Mouse (Mus musculus) layer of hippocampus, adult 18-20 months (tissue): ENCODE results near the gene Ift122. TPM values are rescaled to one million over a fixed set of nuclear protein-coding genes. Genes with fewer than 3 reads are reported as not detected.

Experiments used
- DNase-seq, 2 experiments: peaks; one replicate each; pipeline ENCODE4 v3.0.0; 2022; ENCODE audit warnings: low spot score in 2 of 2
- total RNA-seq, 2 experiments: library from RNA; stranded (reverse); gene quantifications; 2 replicates each; pipeline ENCODE4 v1.2.3; 2021

Gene Ift122
- total RNA-seq, 2 experiments from 2014 or later, result 26.4 to 33.5 TPM

DNA sequence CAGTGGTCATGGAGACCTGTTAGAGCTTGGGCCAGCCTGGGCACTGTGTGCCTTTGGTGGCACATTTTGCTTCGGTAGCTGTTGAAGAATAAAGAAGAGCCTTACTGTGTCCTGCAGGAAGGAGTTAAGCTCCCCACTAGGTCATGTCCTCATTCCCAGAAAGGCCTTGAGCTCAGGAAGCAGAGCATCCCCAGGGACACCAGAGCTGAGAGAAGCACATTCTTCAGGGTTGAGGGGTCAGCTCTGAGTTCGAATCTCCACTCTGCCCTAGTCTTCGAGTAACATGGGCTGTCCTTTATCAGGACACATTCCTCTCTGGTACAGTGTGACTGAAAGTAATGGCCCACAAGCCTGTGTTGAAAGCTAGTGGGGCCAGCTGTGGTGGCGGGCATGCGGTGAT lies 66.6 kb downstream of the Ift122 start:
- DNase-seq, result no peak

DNA sequence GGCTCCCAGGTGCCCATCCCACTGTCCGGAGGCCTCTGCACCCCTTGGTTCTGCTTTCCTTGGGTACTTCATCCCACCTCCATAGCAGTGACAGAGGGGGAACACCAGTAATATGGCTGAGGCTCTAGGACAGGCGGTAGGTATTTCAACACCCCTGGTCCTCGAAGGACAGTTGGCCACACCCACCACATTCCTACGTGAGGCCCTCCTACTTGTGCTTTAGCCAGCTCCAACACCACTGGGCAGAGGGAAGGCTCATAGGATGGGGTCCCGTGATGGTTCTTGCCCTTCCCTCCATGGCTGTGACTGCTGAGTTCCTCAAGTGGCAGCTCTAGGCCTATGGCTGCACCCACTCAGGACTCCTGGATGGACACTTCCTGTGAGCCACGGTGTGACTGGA lies 71.6 kb downstream of the Ift122 start:
- DNase-seq, result no peak

- DNase-seq, result no peak
Observed at GRCm38 (mm10) chr6:115926416-115926815, 73.1 kb downstream of the Ift122 start.

DNA sequence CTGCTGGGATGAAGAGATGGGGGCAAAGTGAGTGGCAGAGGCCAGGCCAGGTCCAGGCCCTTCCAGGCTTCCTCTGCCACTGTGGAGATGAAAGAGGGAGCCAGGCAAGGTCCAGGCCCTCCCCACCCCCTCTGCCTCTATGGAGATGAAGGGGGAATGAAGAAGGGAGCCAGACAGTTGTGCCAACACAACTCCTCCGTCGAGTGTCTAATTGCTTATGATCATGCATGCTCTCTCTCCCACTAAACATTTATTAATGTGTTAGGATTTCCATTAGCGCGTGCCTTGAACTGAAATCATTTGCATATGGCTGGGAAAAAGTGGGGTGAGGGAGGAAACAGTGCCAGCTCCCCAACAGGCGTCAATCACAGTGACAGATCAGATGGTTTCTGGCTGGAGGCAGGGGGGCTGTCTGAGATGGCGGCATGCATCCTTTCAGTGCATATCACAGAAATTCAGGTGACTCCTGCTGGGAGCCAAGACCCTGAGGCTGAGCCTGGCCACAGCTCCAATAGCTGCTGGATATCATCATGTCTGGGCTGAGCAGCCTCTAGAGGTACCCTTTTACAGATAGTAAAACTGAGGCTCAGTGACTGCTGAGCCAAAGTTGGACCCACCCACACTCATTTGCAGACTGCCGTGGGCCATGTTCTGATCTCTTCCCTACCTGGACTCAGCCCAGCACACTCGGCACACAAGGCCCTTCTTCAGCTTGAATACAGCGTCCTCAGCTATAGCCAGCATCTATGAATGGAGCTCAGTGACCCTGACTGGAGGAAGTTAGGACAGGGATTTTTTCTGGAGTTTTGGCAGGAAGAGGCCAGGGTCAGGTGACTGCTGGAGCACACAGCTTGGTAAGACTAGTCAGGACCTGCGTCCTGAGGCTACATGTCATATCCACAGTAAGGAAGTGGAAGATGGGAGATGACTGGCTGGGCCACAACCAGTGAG lies 74.3 kb downstream of the Ift122 start:
- no peak for DNase-seq

- DNase-seq, result no peak
Observed at GRCm38 (mm10) chr6:115930018-115930417, 76.7 kb downstream of the Ift122 start.

DNA sequence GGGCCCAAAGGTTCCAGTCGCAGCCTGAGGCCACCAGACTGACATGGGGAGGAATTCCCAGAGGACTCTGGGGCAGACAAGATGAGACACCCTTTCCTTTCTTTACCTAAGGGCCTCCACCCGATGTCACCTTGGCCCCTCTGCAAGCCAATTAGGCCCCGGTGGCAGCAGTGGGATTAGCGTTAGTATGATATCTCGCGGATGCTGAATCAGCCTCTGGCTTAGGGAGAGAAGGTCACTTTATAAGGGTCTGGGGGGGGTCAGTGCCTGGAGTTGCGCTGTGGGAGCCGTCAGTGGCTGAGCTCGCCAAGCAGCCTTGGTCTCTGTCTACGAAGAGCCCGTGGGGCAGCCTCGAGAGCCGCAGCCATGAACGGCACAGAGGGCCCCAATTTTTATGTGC lies 78.4 kb downstream of the Ift122 start, which contains the start of gene Rho:
Gene Rho (plus strand): TSS at position 110 of the 400 bp plus-strand sequence.
- DNase-seq, result no peak

GRCm38 (mm10) chr6:115932391-115932790 lies 79.1 kb downstream of the Ift122 start:
- DNase-seq, result no peak

DNA sequence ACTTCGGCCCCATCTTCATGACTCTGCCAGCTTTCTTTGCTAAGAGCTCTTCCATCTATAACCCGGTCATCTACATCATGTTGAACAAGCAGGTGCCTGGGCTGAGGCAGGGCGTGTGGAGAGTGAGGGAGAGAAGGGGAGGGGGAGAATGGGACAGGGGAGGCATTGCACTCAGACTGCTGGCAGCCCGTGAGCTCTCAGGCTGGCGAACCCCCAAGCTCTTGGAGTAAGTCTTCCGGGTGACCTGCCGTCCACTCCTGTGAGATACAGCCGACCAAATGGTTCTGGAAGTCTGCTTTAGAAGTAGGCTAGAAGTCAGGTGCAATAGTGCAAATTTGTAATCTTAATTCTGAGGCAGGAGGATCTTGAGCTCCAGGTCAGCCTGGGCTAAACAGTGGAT lies 82.3 kb downstream of the Ift122 start:
- no peak for DNase-seq

- no peak for DNase-seq
Observed at GRCm38 (mm10) chr6:115938011-115938410, 84.7 kb downstream of the Ift122 start.

GRCm38 (mm10) chr6:115938798-115939197 lies 85.5 kb downstream of the Ift122 start:
- DNase-seq, result no peak

DNA sequence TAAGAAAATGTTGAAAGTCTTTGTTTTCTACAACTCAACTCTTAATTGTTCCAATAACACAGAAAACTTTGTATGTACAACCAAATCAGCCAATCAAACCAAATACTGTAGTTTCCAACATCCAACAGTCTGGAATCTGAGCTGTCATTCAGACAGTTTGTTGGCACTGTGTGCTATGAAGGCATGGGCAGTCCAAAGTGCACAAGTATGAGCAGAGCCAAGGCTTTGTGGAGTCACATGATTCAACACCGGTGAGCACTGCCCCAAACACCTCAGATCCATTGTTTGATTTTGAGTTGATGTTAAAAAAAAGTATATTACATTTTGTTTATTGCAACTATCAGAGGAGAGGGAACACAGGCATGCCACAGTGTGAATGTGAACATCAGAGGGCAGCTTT lies 87.3 kb downstream of the Ift122 start:
- DNase-seq, result no peak

- DNase-seq, result no peak
Observed at GRCm38 (mm10) chr6:115941128-115941527, 87.9 kb downstream of the Ift122 start.

GRCm38 (mm10) chr6:115943498-115944427 lies 90.5 kb downstream of the Ift122 start:
- DNase-seq, result no peak

GRCm38 (mm10) chr6:115944638-115945037 lies 91.4 kb downstream of the Ift122 start, which contains the start of gene H1foo:
Gene H1foo, plus strand, starts transcription at chr6:115944938.
- no peak for DNase-seq

DNA sequence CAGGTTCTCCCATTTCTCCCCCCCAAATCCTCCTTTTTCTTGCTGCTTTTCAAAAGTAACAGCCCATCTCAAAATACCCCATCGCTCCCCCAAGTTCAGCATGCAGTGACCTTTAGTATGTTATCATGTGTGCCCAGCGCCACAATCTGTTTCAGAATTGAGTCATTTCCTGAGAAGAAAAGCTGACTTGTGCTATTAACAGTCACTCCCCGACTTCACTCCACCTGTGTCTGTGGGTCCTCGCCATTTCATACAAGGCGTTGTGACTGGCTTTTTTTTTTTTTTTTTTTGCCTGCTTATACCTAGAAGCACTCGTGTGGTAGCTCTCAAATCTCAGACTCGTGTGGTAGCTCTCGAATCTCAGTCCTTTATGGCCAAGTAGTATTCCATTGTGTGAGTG lies 92.4 kb downstream of the Ift122 start:
- no peak for DNase-seq

GRCm38 (mm10) chr6:115946389-115946788 lies 93.1 kb downstream of the Ift122 start:
- no peak for DNase-seq

DNA sequence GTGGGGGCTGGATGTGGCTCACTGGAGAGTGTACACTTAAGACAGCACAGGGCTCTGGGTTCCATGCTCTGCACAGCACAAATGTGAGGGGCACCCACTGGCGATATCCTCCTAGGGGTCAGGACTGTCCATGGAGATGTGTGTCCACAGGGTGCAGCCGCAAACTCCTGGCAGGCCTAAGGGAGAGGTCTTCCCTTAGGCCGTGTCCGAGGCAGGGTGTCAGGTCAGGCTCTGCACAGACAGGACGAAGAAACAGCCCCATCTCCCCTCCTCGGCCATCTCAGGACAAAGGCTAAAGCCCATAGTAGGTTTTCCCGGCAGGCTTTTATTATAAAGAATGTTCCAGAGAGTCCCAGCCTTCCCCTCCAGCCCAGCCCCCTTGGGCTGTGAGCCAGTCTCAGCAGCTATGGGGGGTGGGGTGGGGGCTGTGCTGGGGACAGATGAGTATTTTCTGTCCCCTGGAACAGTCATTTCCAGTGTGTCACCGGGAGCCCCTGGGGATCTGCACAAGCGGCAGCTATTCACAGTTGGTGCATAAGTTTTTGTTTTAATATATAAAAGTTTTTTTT lies 101.3 kb downstream of the Ift122 start:
- no peak for DNase-seq

DNA sequence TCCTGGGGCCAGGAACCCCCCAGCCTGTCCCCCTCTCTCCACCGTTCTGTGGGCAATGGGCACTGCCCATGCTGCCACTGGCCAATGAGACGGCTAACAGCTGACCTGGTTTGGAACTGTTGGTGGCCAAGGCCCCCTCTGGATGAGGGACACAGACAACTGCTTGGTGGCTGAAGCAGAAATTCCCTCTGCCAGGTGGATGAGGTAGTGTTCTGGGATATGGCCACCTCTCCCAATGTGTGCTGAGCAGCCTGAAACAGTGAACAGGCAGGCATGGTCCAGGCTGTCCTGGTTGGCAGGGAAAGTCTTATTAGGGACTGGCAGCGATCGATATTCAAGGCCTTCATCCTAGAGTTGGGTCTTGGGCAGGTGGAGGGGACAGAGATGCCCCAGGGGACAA lies 101.9 kb downstream of the Ift122 start:
- no peak for DNase-seq

- DNase-seq, result no peak
Observed at GRCm38 (mm10) chr6:115955664-115956063, 102.4 kb downstream of the Ift122 start.

GRCm38 (mm10) chr6:115956418-115956921 lies 103.2 kb downstream of the Ift122 start:
- no peak for DNase-seq

DNA sequence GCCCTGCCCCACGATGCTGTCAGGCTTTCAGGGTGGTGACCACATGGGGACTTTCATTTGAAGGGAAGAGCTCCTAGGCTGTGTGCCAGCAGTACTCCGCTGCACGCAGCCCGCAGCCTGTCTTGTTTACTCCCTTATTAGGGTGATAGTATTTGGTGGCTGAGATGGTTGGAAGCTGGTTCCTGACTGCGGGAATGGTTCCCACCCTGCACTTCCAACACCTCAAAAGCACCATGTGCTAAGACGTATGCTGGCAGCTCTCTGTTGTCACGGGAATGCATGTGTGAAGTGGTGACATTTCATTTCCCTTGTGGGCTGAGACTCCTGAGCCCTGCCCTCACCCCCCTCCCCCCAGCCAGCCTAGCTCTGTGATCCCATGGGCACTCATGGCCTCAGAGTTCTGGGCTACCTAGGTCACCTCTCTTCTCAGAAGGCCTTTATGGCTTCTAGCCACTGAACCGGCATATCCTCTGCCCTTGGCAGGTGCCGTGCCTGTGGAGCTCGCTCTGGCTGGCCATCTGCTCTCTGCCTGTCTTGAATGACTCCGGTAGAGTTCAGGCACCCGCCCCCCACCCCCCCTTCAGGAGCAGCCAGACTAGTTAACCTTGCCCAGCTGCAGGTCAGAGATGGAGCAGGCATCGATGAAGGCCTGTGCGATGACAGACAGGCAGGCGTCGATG lies 103.8 kb downstream of the Ift122 start:
- DNase-seq, result peak; percentile 17 to 33
